Mouse (Mus musculus): ENCODE data around the gene Gm17581. TPM values are rescaled to one million over a fixed set of nuclear protein-coding genes. Genes with fewer than 3 reads are reported as not detected.

Gene Gm17581
- polyA plus RNA-seq, 1 experiment from 2014 or later: not detected

DNA sequence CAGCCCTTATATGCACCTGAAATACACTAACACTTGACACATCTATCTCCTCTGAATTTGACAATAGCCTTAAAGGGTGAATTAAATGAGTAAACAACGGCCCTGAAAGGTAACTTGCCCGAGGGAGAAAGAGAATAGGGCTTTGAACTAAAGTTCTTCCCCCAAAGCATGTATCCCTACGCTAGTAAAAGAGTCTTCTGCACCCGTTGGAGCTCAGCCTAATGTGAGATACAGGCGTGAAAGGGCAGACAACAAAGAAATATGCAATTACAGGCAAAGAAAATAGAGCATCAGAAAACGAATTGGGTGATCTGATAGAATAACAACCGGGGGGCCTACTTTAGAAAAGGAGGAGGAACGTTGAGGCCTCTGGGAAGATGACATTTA lies 44.3 kb downstream of the Gm17581 start:
- H3K27me3 ChIP-seq (replicated peaks; ENCODE audit: control insufficient read depth, insufficient read depth, low read length): no peaks in the 10 kb centered on the region
- peak overlapping the region; percentile 84 for H3K4me2 ChIP-seq (ENCODE audit: low read length)
- peak overlapping the region; percentile 97 for H3K4me3 ChIP-seq (ENCODE audit: low read depth, low read length)
- peak overlapping the region; percentile 93 for H3K9ac ChIP-seq (ENCODE audit: low read length)
- 4% methylated on average over 8 of the region's 8 CpGs for WGBS
- H3K4me1 ChIP-seq (ENCODE audit: control insufficient read depth, insufficient read depth, low read length): peaks cover 13% of the 10 kb centered on the region
- DNase-seq (ENCODE audit: low spot score) (peak; percentile 34), ATAC-seq (no peak)
- H3K9me3 ChIP-seq (replicated peaks; ENCODE audit: control insufficient read depth, low read length): no peaks in the 10 kb centered on the region
- H3K27ac ChIP-seq (ENCODE audit: low read depth, low read length): peak overlapping the region; percentile 86
- peaks cover 8% of the 10 kb centered on the region; the same call in 1 of the 2 replicates for H3K36me3 ChIP-seq (ENCODE audit: control insufficient read depth, insufficient read depth, low read length)

DNA sequence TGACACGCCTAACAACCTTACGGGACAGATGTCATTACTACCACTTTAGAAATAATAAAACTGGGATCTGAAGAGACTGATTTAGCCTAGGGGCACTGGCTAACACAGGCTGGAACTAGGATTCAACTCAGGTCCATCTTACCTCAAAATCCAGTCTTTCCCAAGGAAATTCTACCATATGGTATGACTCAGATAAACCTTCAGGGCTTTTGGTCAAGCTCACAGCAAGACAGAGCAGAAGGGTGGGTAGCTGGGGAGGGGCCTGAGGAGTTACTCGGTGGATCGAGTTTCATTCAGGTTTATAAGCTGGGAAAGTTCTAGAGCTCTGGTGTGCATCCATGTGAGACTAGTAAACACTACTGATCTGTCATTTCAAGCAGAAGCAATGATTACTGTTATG lies 46.5 kb downstream of the Gm17581 start:
- Histone ChIP-seq H3K27me3 (replicated peaks; ENCODE audit: control insufficient read depth, insufficient read depth, low read length) (no peaks in the 10 kb centered on the region), H3K4me3 (ENCODE audit: low read depth, low read length) (no peak overlapping the region), H3K27ac (ENCODE audit: low read depth, low read length) (no peak overlapping the region), H3K36me3 (ENCODE audit: control insufficient read depth, insufficient read depth, low read length) (peaks cover 14% of the 10 kb centered on the region), H3K9me3 (replicated peaks; ENCODE audit: control insufficient read depth, low read length) (no peaks in the 10 kb centered on the region), H3K9ac (ENCODE audit: low read length) (no peak overlapping the region), H3K4me1 (ENCODE audit: control insufficient read depth, insufficient read depth, low read length) (peaks cover 13% of the 10 kb centered on the region), H3K4me2 (ENCODE audit: low read length) (no peak overlapping the region)
- WGBS: 86% methylated on average over 4 of the region's 4 CpGs
- DNase-seq (ENCODE audit: low spot score) (no peak), ATAC-seq (no peak)

DNA sequence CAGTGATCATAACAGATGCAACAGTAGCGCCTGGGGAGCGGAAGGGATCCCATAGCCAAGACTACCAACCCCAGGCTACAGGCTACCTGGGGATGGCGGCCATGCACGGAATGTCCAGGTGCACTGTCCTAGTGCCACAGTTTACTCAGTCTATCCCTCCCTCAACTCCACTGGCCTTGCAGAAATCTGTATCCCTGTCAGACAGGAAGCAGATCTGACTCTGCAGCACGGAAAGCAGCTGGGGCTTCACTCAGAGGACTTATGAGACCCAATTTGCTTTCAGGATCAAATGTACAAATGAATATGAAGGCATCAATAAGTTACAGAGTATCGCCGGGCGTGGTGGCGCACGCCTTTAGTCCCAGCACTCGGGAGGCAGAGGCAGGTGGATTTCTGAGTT lies 47.9 kb downstream of the Gm17581 start:
- Histone ChIP-seq H3K27ac (ENCODE audit: low read depth, low read length) (no peak overlapping the region), H3K9me3 (replicated peaks; ENCODE audit: control insufficient read depth, low read length) (no peaks in the 10 kb centered on the region), H3K4me2 (ENCODE audit: low read length) (no peak overlapping the region), H3K36me3 (ENCODE audit: control insufficient read depth, insufficient read depth, low read length) (peaks cover 14% of the 10 kb centered on the region), H3K4me3 (ENCODE audit: low read depth, low read length) (no peak overlapping the region), H3K9ac (ENCODE audit: low read length) (no peak overlapping the region), H3K27me3 (replicated peaks; ENCODE audit: control insufficient read depth, insufficient read depth, low read length) (no peaks in the 10 kb centered on the region), H3K4me1 (ENCODE audit: control insufficient read depth, insufficient read depth, low read length) (peaks cover 13% of the 10 kb centered on the region)
- DNase-seq (ENCODE audit: low spot score): no peak
- whole genome bisulfite sequencing: 95% methylated on average over 11 of the region's 11 CpGs
- no peak for ATAC-seq

DNA sequence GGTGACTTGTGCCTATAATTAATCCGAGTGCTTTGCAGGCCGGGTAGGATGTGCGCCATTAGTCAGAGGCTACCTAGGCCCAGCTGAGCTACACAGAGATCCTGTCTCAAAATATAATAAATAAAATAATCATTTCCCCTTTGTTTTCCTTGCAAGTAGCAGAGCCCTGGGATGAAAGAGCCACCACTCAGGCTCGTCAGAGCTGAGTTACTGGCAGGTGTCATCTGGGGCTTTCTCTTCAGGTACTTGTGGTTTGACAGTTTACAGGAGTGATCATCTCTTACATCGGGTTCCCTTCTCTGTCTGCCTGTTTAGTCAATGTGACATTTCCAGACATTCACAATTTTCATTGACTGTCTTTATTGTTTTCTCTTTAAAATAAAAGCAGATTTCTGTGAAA lies 49.1 kb downstream of the Gm17581 start:
- no peak for DNase-seq (ENCODE audit: low spot score)
- H3K4me1 ChIP-seq (ENCODE audit: control insufficient read depth, insufficient read depth, low read length): peaks cover 13% of the 10 kb centered on the region
- H3K9me3 ChIP-seq (replicated peaks; ENCODE audit: control insufficient read depth, low read length): no peaks in the 10 kb centered on the region
- ATAC-seq: no peak
- 88% methylated on average over 5 of the region's 5 CpGs for WGBS
- H3K4me3 ChIP-seq (ENCODE audit: low read depth, low read length): no peak overlapping the region
- H3K9ac ChIP-seq (ENCODE audit: low read length): no peak overlapping the region
- no peak overlapping the region for H3K4me2 ChIP-seq (ENCODE audit: low read length)
- peaks cover 14% of the 10 kb centered on the region for H3K36me3 ChIP-seq (ENCODE audit: control insufficient read depth, insufficient read depth, low read length)
- no peaks in the 10 kb centered on the region for H3K27me3 ChIP-seq (replicated peaks; ENCODE audit: control insufficient read depth, insufficient read depth, low read length)
- no peak overlapping the region for H3K27ac ChIP-seq (ENCODE audit: low read depth, low read length)

Other genes with a start within 250 kb of the Gm17581 start
- 17.5 TPM in 2 replicates for gene Acss2, start 217.9 kb downstream of the Gm17581 start, polyA plus RNA-seq (2014; fragmentation: Nextera tagmentation; extraction: Ambion mirVana)
- gene Ggt7, start 217.6 kb downstream of the Gm17581 start, polyA plus RNA-seq (2014; fragmentation: Nextera tagmentation; extraction: Ambion mirVana): 18.8 and 25.6 TPM in 2 replicates
- 14.6 and 17.0 TPM in 2 replicates for gene Gss, start 143.1 kb downstream of the Gm17581 start, polyA plus RNA-seq (2014; fragmentation: Nextera tagmentation; extraction: Ambion mirVana)
- gene Myh7b, start 124.7 kb downstream of the Gm17581 start, polyA plus RNA-seq (2014; fragmentation: Nextera tagmentation; extraction: Ambion mirVana): 0.08 and 0.35 TPM in 2 replicates
- 153 and 181 TPM in 2 replicates for gene Trpc4ap, start 43.5 kb downstream of the Gm17581 start, polyA plus RNA-seq (2014; fragmentation: Nextera tagmentation; extraction: Ambion mirVana)
- 39.9 TPM in 2 replicates for gene Edem2, start 6.4 kb downstream of the Gm17581 start, polyA plus RNA-seq (2014; fragmentation: Nextera tagmentation; extraction: Ambion mirVana)
- 2.2 and 4.3 TPM in 2 replicates for gene Procr, start 15.3 kb upstream of the Gm17581 start, polyA plus RNA-seq (2014; fragmentation: Nextera tagmentation; extraction: Ambion mirVana)
- gene Mmp24, start 39.5 kb upstream of the Gm17581 start, polyA plus RNA-seq (2014; fragmentation: Nextera tagmentation; extraction: Ambion mirVana): 11.7 and 13.1 TPM in 2 replicates
- 21.9 and 24.0 TPM in 2 replicates for gene BC029722, start 83.6 kb upstream of the Gm17581 start, polyA plus RNA-seq (2014; fragmentation: Nextera tagmentation; extraction: Ambion mirVana)
- gene Eif6, start 91.1 kb upstream of the Gm17581 start, polyA plus RNA-seq (2014; fragmentation: Nextera tagmentation; extraction: Ambion mirVana): 159 and 172 TPM in 2 replicates
- gene Fam83c, start 99.0 kb upstream of the Gm17581 start, polyA plus RNA-seq (2014; fragmentation: Nextera tagmentation; extraction: Ambion mirVana): 0.13 and 0.23 TPM in 2 replicates
- gene Uqcc1, start 194.4 kb upstream of the Gm17581 start, polyA plus RNA-seq (2014; fragmentation: Nextera tagmentation; extraction: Ambion mirVana): 67.4 and 83.4 TPM in 2 replicates
- gene Gm15557, start 204.9 kb upstream of the Gm17581 start, polyA plus RNA-seq (2014; fragmentation: Nextera tagmentation; extraction: Ambion mirVana): not detected in 2 replicates
- 2.2 and 2.5 TPM in 2 replicates for gene Gdf5, start 209.5 kb upstream of the Gm17581 start, polyA plus RNA-seq (2014; fragmentation: Nextera tagmentation; extraction: Ambion mirVana)
- gene Cep250, start 220.6 kb upstream of the Gm17581 start, polyA plus RNA-seq (2014; fragmentation: Nextera tagmentation; extraction: Ambion mirVana): 7.0 and 9.7 TPM in 2 replicates